Mouse (Mus musculus) MEL (cell line): ENCODE data around the gene Mgll. TPM values are rescaled to one million over a fixed set of nuclear protein-coding genes. Genes with fewer than 3 reads are reported as not detected.

Experiments used
- DNase-seq: peaks from one replicate; pipeline ENCODE4 v3.0.0; 2011; ENCODE audit warnings: low read depth, low spot score
- H3K27ac ChIP-seq: 2 replicates; pipeline ENCODE4 v1.5.1; 2012; ENCODE audit warnings: low read depth, mild to moderate bottlenecking, control low read depth, low read length, moderate library complexity; ENCODE audit not compliant: control insufficient read depth
- H3K27me3 ChIP-seq, 2 experiments: fragments of 150-350 bp in 1 of 2; sonication (generic) in 1 of 2; 2 replicates each; pipeline ENCODE4 v1.6.1; 2012; ENCODE audit warnings: low read length in 2 of 2, mild to moderate bottlenecking in 2 of 2, improper control_type of control experiment in 1 of 2, moderate library complexity in 1 of 2; ENCODE audit not compliant: insufficient read depth in 2 of 2, control insufficient read depth in 1 of 2
- H3K36me3 ChIP-seq, 2 experiments: 2 replicates each; pipeline ENCODE4 v1.6.1; 2012 to 2014; ENCODE audit warnings: low read length in 2 of 2, improper control_type of control experiment in 1 of 2, inconsistent platforms in 1 of 2, mild to moderate bottlenecking in 1 of 2; ENCODE audit not compliant: insufficient read depth in 2 of 2, control insufficient read depth in 1 of 2
- H3K4me1 ChIP-seq, 2 experiments: fragments of 150-350 bp in 1 of 2; sonication (generic) in 1 of 2; 2 replicates each; pipeline ENCODE4 v1.6.1; 2012; ENCODE audit warnings: low read length in 2 of 2, improper control_type of control experiment in 1 of 2, mild to moderate bottlenecking in 1 of 2; ENCODE audit not compliant: insufficient read depth in 2 of 2, control insufficient read depth in 1 of 2
- H3K4me3 ChIP-seq, 2 experiments: fragments of 150-350 bp in 1 of 2; sonication (generic) in 1 of 2; 2 replicates each; pipeline ENCODE4 v1.5.1; 2012; ENCODE audit warnings: low read depth in 2 of 2, low read length in 2 of 2, mild to moderate bottlenecking in 2 of 2, moderate library complexity in 2 of 2, control low read depth in 1 of 2, improper control_type of control experiment in 1 of 2; ENCODE audit not compliant: control insufficient read depth in 1 of 2, insufficient read depth in 1 of 2
- H3K79me2 ChIP-seq: 2 replicates; pipeline ENCODE4 v1.6.1; 2012; ENCODE audit warnings: mild to moderate bottlenecking, low read length, moderate library complexity; ENCODE audit not compliant: control insufficient read depth, poor library complexity, insufficient read depth
- H3K9ac ChIP-seq: 2 replicates; pipeline ENCODE4 v1.6.1; 2012; ENCODE audit warnings: low read depth, mild to moderate bottlenecking, control low read depth, low read length, moderate library complexity; ENCODE audit not compliant: control insufficient read depth, poor library complexity, severe bottlenecking
- H3K9me3 ChIP-seq: fragments of 150-350 bp; sonication (generic); replicated peaks from 2 replicates; pipeline ENCODE4 v1.6.1; 2012; ENCODE audit warnings: mild to moderate bottlenecking, low read length, improper control_type of control experiment, moderate library complexity; ENCODE audit not compliant: insufficient read depth
- BHLHE40 ChIP-seq: IDR thresholded peaks from 2 replicates; pipeline ENCODE4 v1.6.1; 2012; ENCODE audit warnings: low read depth, mild to moderate bottlenecking, inconsistent platforms, low read length, improper control_type of control experiment, borderline replicate concordance
- CHD1 ChIP-seq: IDR thresholded peaks from 2 replicates; pipeline ENCODE4 v1.6.1; 2012; ENCODE audit warnings: low read depth, mild to moderate bottlenecking, inconsistent platforms, low read length, improper control_type of control experiment
- ELF1 ChIP-seq: IDR thresholded peaks from 2 replicates; pipeline ENCODE4 v1.6.1; 2014; ENCODE audit warnings: low read depth, mild to moderate bottlenecking, inconsistent platforms, low read length, improper control_type of control experiment, moderate library complexity
- EP300 ChIP-seq, 2 experiments: IDR thresholded peaks; 2 replicates each; pipeline ENCODE4 v1.6.1; 2011; ENCODE audit warnings: improper control_type of control experiment in 2 of 2, low read length in 2 of 2, low read depth in 1 of 2, mild to moderate bottlenecking in 1 of 2
- ETS1 ChIP-seq: IDR thresholded peaks from 2 replicates; pipeline ENCODE4 v1.6.1; 2012; ENCODE audit warnings: low read depth, mild to moderate bottlenecking, inconsistent platforms, low read length, improper control_type of control experiment, moderate library complexity
- GABPA ChIP-seq: IDR thresholded peaks from 2 replicates; pipeline ENCODE4 v1.6.1; 2012; ENCODE audit warnings: low read depth, mild to moderate bottlenecking, inconsistent platforms, low read length, improper control_type of control experiment, moderate library complexity
- GATA1 ChIP-seq: IDR thresholded peaks from 2 replicates; pipeline ENCODE4 v1.6.1; 2011; ENCODE audit warnings: low read depth, low read length, improper control_type of control experiment
- HCFC1 ChIP-seq: IDR thresholded peaks from 2 replicates; pipeline ENCODE4 v1.6.1; 2012; ENCODE audit warnings: low read depth, mild to moderate bottlenecking, inconsistent platforms, low read length, improper control_type of control experiment, moderate library complexity
- JUND ChIP-seq: IDR thresholded peaks from 2 replicates; pipeline ENCODE4 v1.6.1; 2011; ENCODE audit warnings: low read depth, mild to moderate bottlenecking, improper control_type of control experiment, low read length
- KAT2A ChIP-seq: conservative IDR thresholded peaks from 2 replicates; pipeline ENCODE4 v1.6.1; 2012; ENCODE audit warnings: low read depth, low read length, improper control_type of control experiment, inconsistent platforms
- MXI1 ChIP-seq: IDR thresholded peaks from 2 replicates; pipeline ENCODE4 v1.6.1; 2011; ENCODE audit warnings: mild to moderate bottlenecking, low read depth, low read length, improper control_type of control experiment
- MYB ChIP-seq: IDR thresholded peaks from 2 replicates; pipeline ENCODE4 v1.6.1; 2011; ENCODE audit warnings: mild to moderate bottlenecking, low read depth, low read length, improper control_type of control experiment
- NRF1 ChIP-seq: IDR thresholded peaks from 2 replicates; pipeline ENCODE4 v1.6.1; 2014; ENCODE audit warnings: low read depth, mild to moderate bottlenecking, inconsistent platforms, low read length, improper control_type of control experiment, moderate library complexity; ENCODE audit not compliant: poor library complexity, insufficient read depth, severe bottlenecking
- POLR2AphosphoS2 ChIP-seq: IDR thresholded peaks from 2 replicates; pipeline ENCODE4 v1.6.1; 2011; ENCODE audit warnings: low read length, improper control_type of control experiment
- POLR2AphosphoS5 ChIP-seq: IDR thresholded peaks from 2 replicates; pipeline ENCODE4 v1.6.1; 2012; ENCODE audit warnings: low read depth, borderline replicate concordance, mild to moderate bottlenecking, inconsistent platforms, low read length, moderate library complexity, mixed read lengths
- SIN3A ChIP-seq: IDR thresholded peaks from 2 replicates; pipeline ENCODE4 v1.6.1; 2012; ENCODE audit warnings: low read length, improper control_type of control experiment, inconsistent platforms
- TCF12 ChIP-seq: IDR thresholded peaks from 2 replicates; pipeline ENCODE4 v1.6.1; 2014; ENCODE audit warnings: low read depth, mild to moderate bottlenecking, inconsistent platforms, low read length, improper control_type of control experiment, moderate library complexity
- UBTF ChIP-seq: IDR thresholded peaks from 2 replicates; pipeline ENCODE4 v1.6.1; 2012; ENCODE audit warnings: low read depth, mild to moderate bottlenecking, inconsistent platforms, low read length, improper control_type of control experiment, moderate library complexity, borderline replicate concordance; ENCODE audit not compliant: insufficient read depth
- ZC3H11A ChIP-seq: IDR thresholded peaks from 2 replicates; pipeline ENCODE4 v1.6.1; 2012; ENCODE audit warnings: low read depth, mild to moderate bottlenecking, inconsistent platforms, low read length, improper control_type of control experiment
- ZKSCAN1 ChIP-seq: IDR thresholded peaks from 2 replicates; pipeline ENCODE4 v1.6.1; 2012; ENCODE audit warnings: low read depth, mild to moderate bottlenecking, inconsistent platforms, low read length, improper control_type of control experiment, moderate library complexity
- ZNF384 ChIP-seq: IDR thresholded peaks from 2 replicates; pipeline ENCODE4 v1.6.1; 2012; ENCODE audit warnings: low read depth, mild to moderate bottlenecking, inconsistent platforms, low read length, improper control_type of control experiment
- polyA plus RNA-seq, 2 experiments: library from polyadenylated mRNA; stranded (reverse) in 1 of 2; unstranded in 1 of 2; fragments of >175 nt in 1 of 2; fragments of >200 nt in 1 of 2; gene quantifications; 2 replicates each; pipeline versions ENCODE4 v1.2.1 to v1.2.4; 2012; ENCODE audit warnings: low replicate concordance in 2 of 2, low read depth in 1 of 2; ENCODE audit not compliant: insufficient read length in 2 of 2, insufficient read depth in 1 of 2, missing spikeins in 1 of 2
- total RNA-seq: library from RNA; depleted of rRNA; stranded (reverse); fragments of 300-350 nt; gene quantifications from 2 replicates; pipeline ENCODE4 v1.2.3, GENCODE M21; 2012

Gene Mgll
- total and polyA plus RNA-seq, 3 experiments, result not detected

DNA sequence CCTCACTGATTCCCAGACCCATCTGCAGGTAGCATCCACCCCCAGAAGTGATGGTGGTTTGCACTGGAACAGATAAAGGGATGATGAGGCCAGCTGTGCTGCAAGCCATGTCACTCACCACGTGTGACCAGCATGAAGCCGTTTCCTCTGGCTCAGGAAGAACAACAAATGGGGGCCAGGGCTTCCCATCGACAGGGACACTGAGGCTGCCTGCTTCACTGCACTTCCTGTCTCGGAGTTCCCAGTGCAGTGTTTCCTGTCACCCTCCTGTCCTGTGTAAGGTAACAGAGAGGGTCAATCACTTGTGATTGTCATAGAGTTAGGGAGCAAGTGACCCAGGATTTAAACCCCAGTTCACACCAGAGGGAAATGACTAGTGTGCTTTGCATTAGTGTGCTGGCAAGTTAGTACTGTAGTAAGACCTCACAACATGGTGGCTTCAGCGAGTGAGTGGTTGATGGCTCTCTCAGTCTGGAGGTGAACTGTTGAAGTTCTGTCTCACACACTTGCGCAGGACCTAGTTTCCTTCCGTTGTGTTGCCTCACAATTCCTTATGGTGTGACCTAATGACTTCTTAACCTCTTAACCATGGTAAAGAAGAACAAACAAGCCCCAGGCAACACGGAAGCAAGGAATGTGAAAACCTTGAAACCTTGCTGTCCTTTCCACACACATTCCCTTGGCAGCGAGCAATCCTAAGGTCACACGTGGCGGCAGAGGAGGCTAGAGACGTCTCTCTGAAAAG, 23.3 kb downstream of the Mgll start (continued):
- TF ChIP-seq UBTF (no peak), ELF1 (no peak), SIN3A (no peak)

DNA sequence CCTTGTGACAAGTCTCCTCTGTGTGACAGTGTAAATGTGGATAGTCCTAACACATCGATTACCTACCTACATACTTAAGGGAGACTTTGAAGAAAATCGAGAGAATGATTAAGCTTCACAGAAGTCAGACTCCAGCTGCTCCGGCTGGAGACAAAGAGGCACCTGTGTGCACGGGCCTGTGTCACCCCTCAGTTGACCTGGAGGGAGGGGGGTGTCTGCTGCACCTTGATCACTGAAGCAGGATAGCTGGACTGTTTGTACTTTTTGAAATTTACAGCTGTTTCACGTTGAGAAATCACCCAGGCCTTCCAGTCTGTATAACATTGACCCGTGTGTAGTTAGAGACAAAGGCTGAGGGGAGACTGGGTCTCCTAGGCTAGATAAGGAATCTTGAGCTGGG, 26.7 kb downstream of the Mgll start:
- TF ChIP-seq POLR2AphosphoS2 (no peak), MYB (no peak), ZC3H11A (no peak), KAT2A (no peak), MXI1 (no peak), TCF12 (no peak), BHLHE40 (no peak), CHD1 (no peak), ETS1 (no peak), SIN3A (no peak), POLR2AphosphoS5 (no peak), UBTF (no peak), GATA1 (no peak), JUND (no peak), ZNF384 (no peak), ZKSCAN1 (no peak), GABPA (no peak), NRF1 (no peak), HCFC1 (no peak), EP300 (IDR thresholded peaks at IDR 0.05; ENCODE audit: low read depth in 1 of 2, low read length in 2 of 2) (no peak)
- H3K79me2 ChIP-seq, result no peaks in the 10 kb centered on the region

More for the DNA sequence above, 26.7 kb downstream of the Mgll start:
- H3K9me3 ChIP-seq, result no peaks in the 10 kb centered on the region
- H3K36me3 ChIP-seq, result no peaks in the 10 kb centered on the region
- no peak for DNase-seq
- no peak overlapping the region for H3K9ac ChIP-seq
- no peak overlapping the region for H3K4me3 ChIP-seq
- peaks cover 2 to 21% of the 10 kb centered on the region in 2 experiments; a peak in 3 of 4 replicates for H3K27me3 ChIP-seq
- H3K27ac ChIP-seq, result no peak overlapping the region
- no peaks in the 10 kb centered on the region for H3K4me1 ChIP-seq
